Comparison of ENCODE assay signal across 11 mouse cellular contexts in the genomic region with DNA sequence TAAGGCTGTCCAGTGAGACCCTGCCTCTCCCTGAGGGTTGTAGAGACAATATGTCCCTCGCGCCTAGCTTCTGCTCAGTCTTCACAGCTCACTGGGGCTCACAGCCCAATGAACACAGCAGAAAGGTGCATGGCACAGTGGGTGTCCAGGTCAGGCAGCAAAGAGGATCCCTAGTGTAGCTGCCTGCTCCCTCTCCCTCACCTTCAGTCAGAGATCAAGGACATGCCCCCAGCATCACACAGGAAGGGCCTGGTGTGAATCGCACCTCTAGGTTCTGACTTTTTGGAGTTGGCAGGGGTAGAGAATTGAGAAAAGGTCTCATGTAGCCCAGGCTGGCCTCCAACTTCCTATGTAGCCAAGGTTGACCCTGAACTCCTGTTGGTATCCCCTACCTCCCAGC. TPM values are rescaled to one million over a fixed set of nuclear protein-coding genes. Genes with fewer than 3 reads are reported as not detected.
DNase-seq lines count a peak whose midpoint lies in the region; ATAC-seq and TF ChIP-seq lines count a peak whose summit lies in the region.
"Had no signal": no experiment of that assay in that cellular context is flagged by ENCODE, and none has a peak within 500 bp of the region (broad histone marks: within the 10 kb centered on the region; RNA-seq: fewer than 3 reads in every experiment).

No protein-coding gene starts in this region.

- H3K9me3 ChIP-seq in ES-Bruce4 (replicated peaks; ENCODE audit: control insufficient read depth, insufficient read depth, low read length, poor library complexity, severe bottlenecking) = no peaks in the 10 kb centered on the region
- H3K9me3 ChIP-seq in intestine, embryonic 15.5 days = no peaks in the 10 kb centered on the region

- TF ChIP-seq POLR2A in ES-Bruce4 (IDR thresholded peaks at IDR 0.05; ENCODE audit: insufficient read depth, low read length) = no peak
- no peak for TF ChIP-seq POLR2A in thymus, adult 2 months (IDR thresholded peaks at IDR 0.05; ENCODE audit: control insufficient read depth, extremely low read depth, insufficient read depth, low read length, poor library complexity)

- H3K27me3 ChIP-seq in ES-Bruce4 (ENCODE audit: control insufficient read depth, insufficient read depth, low read length, poor library complexity, severe bottlenecking) = no peaks in the 10 kb centered on the region
- H3K27me3 ChIP-seq in intestine, embryonic 15.5 days (replicated peaks) = no peaks in the 10 kb centered on the region
- H3K27me3 ChIP-seq in thymus, adult 2 months (ENCODE audit: control insufficient read depth, insufficient read depth, low read length) = no peaks in the 10 kb centered on the region

- no peak for TF ChIP-seq EP300 in ES-Bruce4 (IDR thresholded peaks at IDR 0.05; ENCODE audit: insufficient read depth, low read depth, low read length)

- peaks cover 3% of the 10 kb centered on the region for H3K4me1 ChIP-seq in ES-Bruce4 (ENCODE audit: control insufficient read depth, insufficient read depth, low read length)
- H3K4me1 ChIP-seq in intestine, embryonic 15.5 days (replicated peaks) = peaks cover 26% of the 10 kb centered on the region
- peaks cover 22% of the 10 kb centered on the region for H3K4me1 ChIP-seq in thymus, adult 2 months (replicated peaks; ENCODE audit: control insufficient read depth, insufficient read depth, low read length)

- peak overlapping the region; percentile 5; the same call in 1 of the 2 replicates for H3K4me3 ChIP-seq in ES-Bruce4 (ENCODE audit: low read depth, low read length)
- H3K4me3 ChIP-seq in intestine, embryonic 15.5 days (replicated peaks) = no peak overlapping the region
- H3K4me3 ChIP-seq in thymus, adult 2 months (ENCODE audit: control insufficient read depth, insufficient read depth, low read length) = no peak overlapping the region
- H3K4me3 ChIP-seq: left cerebral cortex, adult 2 months had no signal

- peaks cover 1% of the 10 kb centered on the region; the same call in 1 of the 2 replicates for H3K36me3 ChIP-seq in ES-Bruce4 (ENCODE audit: control insufficient read depth, insufficient read depth, low read length, poor library complexity, severe bottlenecking)
- peaks cover 7% of the 10 kb centered on the region; the same call in 1 of the 2 replicates for H3K36me3 ChIP-seq in intestine, embryonic 15.5 days
- H3K36me3 ChIP-seq in thymus, adult 2 months (ENCODE audit: control insufficient read depth, insufficient read depth, low read length) = peaks cover 3% of the 10 kb centered on the region; the same call in 1 of the 2 replicates

- no peak for TF ChIP-seq CTCF in ES-Bruce4 (IDR thresholded peaks at IDR 0.05; ENCODE audit: low read depth, low read length)
- TF ChIP-seq CTCF in thymus, adult 2 months (IDR thresholded peaks at IDR 0.05; ENCODE audit: borderline replicate concordance, control insufficient read depth, extremely low read depth, insufficient read depth, low read length, poor library complexity) = no peak

- peak overlapping the region; percentile 47; the same call in 1 of the 2 replicates for H3K9ac ChIP-seq in ES-Bruce4 (ENCODE audit: low read depth, poor library complexity, severe bottlenecking)
- H3K9ac ChIP-seq in intestine, embryonic 15.5 days = no peak overlapping the region
- H3K9ac ChIP-seq: hindbrain, embryonic 14.5 days had no signal

- H3K4me2 ChIP-seq in intestine, embryonic 15.5 days (replicated peaks) = no peak overlapping the region
- H3K4me2 ChIP-seq: hindbrain, embryonic 14.5 days had no signal

- ATAC-seq in intestine, embryonic 15.5 days = no peak

- peak; percentile 21 for DNase-seq in kidney, adult 9 months
- no peak for DNase-seq in kidney, postnatal 4 days
- peak; percentile 39 for DNase-seq in naive thymus-derived CD4-positive, alpha-beta T cell, adult 2 months (ENCODE audit: low read depth)
- no peak for DNase-seq in thymus, postnatal 4 days
- DNase-seq in thymus, adult 2 months = no peak
- DNase-seq: kidney, postnatal 14 days; lung, adult 2 months had no signal

- WGBS in intestine, embryonic 15.5 days = 78% methylated on average over 3 of the region's 3 CpGs
- WGBS in thymus, adult 2 months = 96% methylated on average over 3 of the region's 3 CpGs

- H3K27ac ChIP-seq in ES-Bruce4 (ENCODE audit: insufficient read depth, low read length) = no peak overlapping the region; the same call in 1 of the 2 replicates
- H3K27ac ChIP-seq in intestine, embryonic 15.5 days = peak overlapping the region; percentile 20; the same call in 1 of the 2 replicates
- no peak overlapping the region for H3K27ac ChIP-seq in thymus, adult 2 months (ENCODE audit: control insufficient read depth, insufficient read depth, low read length)
- H3K27ac ChIP-seq: hindbrain, embryonic 14.5 days; left cerebral cortex, adult 2 months had no signal

RNA-seq across cellular contexts. Expression of a gene that starts 1.4 kb away (rescaled TPM):
- 78.0 and 78.2 TPM in 2 replicates for polyA plus RNA-seq in ES-Bruce4 (2011; ENCODE audit: insufficient read depth, insufficient read length, low read depth, missing spikeins)
- 91.7 and 94.2 TPM in 2 replicates for polyA plus RNA-seq in intestine, embryonic 15.5 days (2015; fragmentation: Nextera tagmentation; extraction: Ambion mirVana)
- 341 and 425 TPM in 2 replicates for polyA plus RNA-seq in thymus, adult 2 months (2012; rRNA removed)

RNA-seq across cellular contexts. Expression of a gene that starts 28.2 kb away (rescaled TPM):
- 199 and 223 TPM in 2 replicates for polyA plus RNA-seq in ES-Bruce4 (2011; ENCODE audit: insufficient read depth, insufficient read length, low read depth, missing spikeins)
- 890 and 1,161 TPM in 2 replicates for polyA plus RNA-seq in intestine, embryonic 15.5 days (2015; fragmentation: Nextera tagmentation; extraction: Ambion mirVana)
- 1,246 and 1,699 TPM in 2 replicates for polyA plus RNA-seq in thymus, adult 2 months (2012; rRNA removed)

RNA-seq across cellular contexts. Expression of a gene that starts 35.5 kb away (rescaled TPM):
- polyA plus RNA-seq in ES-Bruce4 (2011; ENCODE audit: insufficient read depth, insufficient read length, low read depth, missing spikeins) = 81.3 and 84.8 TPM in 2 replicates
- 180 and 201 TPM in 2 replicates for polyA plus RNA-seq in intestine, embryonic 15.5 days (2015; fragmentation: Nextera tagmentation; extraction: Ambion mirVana)
- polyA plus RNA-seq in thymus, adult 2 months (2012; rRNA removed) = 268 and 290 TPM in 2 replicates

RNA-seq across cellular contexts. Expression of a gene that starts 47.4 kb away (rescaled TPM):
- polyA plus RNA-seq in ES-Bruce4 (2011; ENCODE audit: insufficient read depth, insufficient read length, low read depth, missing spikeins) = 25.0 and 28.0 TPM in 2 replicates
- 5.5 and 6.9 TPM in 2 replicates for polyA plus RNA-seq in intestine, embryonic 15.5 days (2015; fragmentation: Nextera tagmentation; extraction: Ambion mirVana)
- polyA plus RNA-seq in thymus, adult 2 months (2012; rRNA removed) = 34.9 and 38.2 TPM in 2 replicates

RNA-seq across cellular contexts. Expression of a gene that starts 59.8 kb away (rescaled TPM):
- polyA plus RNA-seq in ES-Bruce4 (2011; ENCODE audit: insufficient read depth, insufficient read length, low read depth, missing spikeins) = not detected in 2 replicates
- polyA plus RNA-seq in intestine, embryonic 15.5 days (2015; fragmentation: Nextera tagmentation; extraction: Ambion mirVana) = 0.06 and 0.10 TPM in 2 replicates
- polyA plus RNA-seq in thymus, adult 2 months (2012; rRNA removed) = 0.03 and 0.10 TPM in 2 replicates
- polyA plus RNA-seq: lung, adult 2 months had no signal

Comparison
In these comparisons a context has a peak if more than half of its experiments do, and no peak if none do; other contexts are left out.
1. DNase-seq: peak in kidney, adult 9 months (single experiment) and naive thymus-derived CD4-positive, alpha-beta T cell, adult 2 months (single experiment); none in kidney, postnatal 4 days (0 of 2), thymus, postnatal 4 days (single experiment) and thymus, adult 2 months (single experiment).